Mouse (Mus musculus) embryonic fibroblast, embryonic 13.5 days (primary cell): Measurements from ENCODE around the gene Stoml3. TPM values are rescaled to one million over a fixed set of nuclear protein-coding genes. Genes with fewer than 3 reads are reported as not detected.

Experiments
- H3K27ac ChIP-seq: 2 replicates; pipeline ENCODE4 v1.5.1; 2012; ENCODE audit warnings: low read length, control low read depth, inconsistent platforms; ENCODE audit not compliant: insufficient read depth
- H3K4me1 ChIP-seq: 2 replicates; pipeline ENCODE4 v1.6.1; 2011; ENCODE audit warnings: low read length; ENCODE audit not compliant: control insufficient read depth, insufficient read depth
- H3K4me3 ChIP-seq: 2 replicates; pipeline ENCODE4 v1.5.1; 2011; ENCODE audit warnings: mild to moderate bottlenecking, control low read depth, low read length; ENCODE audit not compliant: insufficient read depth
- CTCF ChIP-seq: IDR thresholded peaks from 2 replicates; pipeline ENCODE4 v1.5.1; 2011; ENCODE audit warnings: mild to moderate bottlenecking, control low read depth, low read length, moderate library complexity, borderline replicate concordance; ENCODE audit not compliant: insufficient read depth
- POLR2A ChIP-seq: IDR thresholded peaks from 2 replicates; pipeline ENCODE4 v1.6.1; 2011; ENCODE audit warnings: low read depth, mild to moderate bottlenecking, control low read depth, low read length, moderate library complexity
- polyA plus RNA-seq: library from polyadenylated mRNA; stranded (reverse); fragments of >200 nt; gene quantifications from 2 replicates; pipeline ENCODE4 v1.2.4, GENCODE M21; 2011; ENCODE audit warnings: low read depth; ENCODE audit not compliant: missing spikeins, insufficient read length

Stoml3 gene
- polyA plus RNA-seq, 1 experiment, result not detected

GRCm38 (mm10) chr3:53460106-53460505 is 28.3 kb upstream of the Stoml3 start:
- no peaks in the 10 kb centered on the region for H3K4me1 ChIP-seq
- TF ChIP-seq POLR2A (no peak), CTCF (no peak)
- no peak overlapping the region for H3K4me3 ChIP-seq
- H3K27ac ChIP-seq, result no peak overlapping the region

DNA sequence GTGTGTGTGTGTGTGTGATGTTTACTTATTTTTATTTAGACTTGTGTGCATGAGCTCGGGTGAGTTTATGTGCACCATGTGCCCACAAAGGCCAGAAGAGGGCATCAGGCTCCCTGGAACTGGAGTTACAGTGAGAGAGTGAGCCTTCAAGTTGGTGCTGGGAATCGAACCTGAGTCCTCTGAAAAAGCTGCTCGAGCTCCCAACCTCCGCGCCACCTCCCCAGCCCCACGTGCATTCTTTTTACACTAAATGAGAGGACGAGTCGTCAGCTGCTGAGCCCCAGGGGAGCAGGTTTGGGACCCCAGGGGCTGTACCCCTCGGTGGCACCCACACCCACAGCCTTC is 25.8 kb upstream of the Stoml3 start:
- no peak for TF ChIP-seq POLR2A
- TF ChIP-seq CTCF, result no peak
- peaks cover 2% of the 10 kb centered on the region; the same call in 1 of the 2 replicates for H3K4me1 ChIP-seq
- H3K27ac ChIP-seq, result peak overlapping the region; percentile 12; the same call in 1 of the 2 replicates
- peak overlapping the region; percentile 95 for H3K4me3 ChIP-seq

DNA sequence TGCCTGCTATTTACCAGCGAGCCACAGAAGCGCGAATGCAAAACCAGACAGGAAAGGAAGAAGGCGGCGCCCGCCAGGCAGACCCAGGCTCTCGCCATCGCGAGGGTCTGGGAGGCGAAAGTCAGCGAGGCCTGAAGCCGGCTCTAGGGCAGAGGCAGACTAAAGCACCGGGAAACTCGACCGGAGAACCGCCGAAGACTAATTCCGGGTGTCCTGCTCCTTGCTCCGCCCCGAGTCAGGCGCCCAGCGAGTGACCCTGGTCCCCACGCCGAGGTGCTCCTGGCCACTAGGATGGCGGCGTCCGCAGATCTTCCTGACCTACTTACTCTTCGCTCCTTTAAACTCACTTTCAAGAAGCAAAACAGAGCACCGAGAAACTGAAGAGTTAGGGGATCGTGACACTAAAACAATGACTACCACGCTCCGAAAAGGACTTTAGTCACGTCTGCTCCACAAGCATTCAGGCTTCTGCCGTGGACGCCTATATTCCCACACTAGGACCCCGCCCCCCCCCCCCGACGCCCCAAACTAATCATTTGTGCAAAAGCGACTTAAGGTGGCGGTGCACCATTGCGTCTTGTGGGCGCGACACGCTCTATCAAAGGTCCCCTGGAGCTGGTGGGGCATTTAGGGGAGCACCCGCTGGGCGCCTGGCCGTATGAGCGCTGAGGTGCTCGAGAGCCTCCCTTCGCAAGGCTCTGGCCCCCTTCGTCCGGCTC is 25.2 kb upstream of the Stoml3 start, which contains the start of the genes Nhlrc3 and Proser1:
TSS of gene Nhlrc3 (minus strand) at position 287 of the 719 bp plus-strand sequence.
TSS of gene Proser1 (plus strand) at position 621 of the 719 bp plus-strand sequence.
- TF ChIP-seq POLR2A (peak; percentile 52; the same call in 1 of the 2 replicates), CTCF (no peak)
- Histone ChIP-seq H3K4me1 (peaks cover 2% of the 10 kb centered on the region; the same call in 1 of the 2 replicates), H3K4me3 (peak within 1 kb of the TSS; percentile 95), H3K27ac (peak within 1 kb of the TSS; percentile 88)

DNA sequence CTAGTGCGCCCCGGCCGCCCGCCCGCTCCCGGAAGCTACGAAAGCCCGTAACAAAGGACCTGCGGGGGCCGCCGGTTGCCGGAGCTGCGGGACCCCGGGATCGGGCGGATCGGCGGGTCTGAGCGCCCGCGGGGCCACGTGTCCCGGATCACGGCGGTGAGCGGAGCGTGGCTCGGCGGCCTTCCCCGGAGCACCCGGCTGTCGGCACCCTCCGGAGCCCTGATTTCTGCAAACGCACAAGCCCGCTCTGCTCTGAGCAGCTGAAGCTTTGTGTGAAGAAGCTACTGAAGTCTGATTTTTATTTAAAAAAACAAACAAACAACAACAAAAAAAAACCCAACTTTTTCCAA is 24.7 kb upstream of the Stoml3 start:
- H3K4me3 ChIP-seq, result peak overlapping the region; percentile 95
- TF ChIP-seq POLR2A (peak; percentile 28; the same call in 1 of the 2 replicates), CTCF (no peak)
- no peak overlapping the region for H3K27ac ChIP-seq
- peaks cover 2% of the 10 kb centered on the region; the same call in 1 of the 2 replicates for H3K4me1 ChIP-seq

GRCm38 (mm10) chr3:53464146-53464698 is 24.2 kb upstream of the Stoml3 start:
- Histone ChIP-seq H3K27ac (no peak overlapping the region; the same call in 1 of the 2 replicates), H3K4me1 (peaks cover 2% of the 10 kb centered on the region; the same call in 1 of the 2 replicates), H3K4me3 (peak overlapping the region; percentile 95)
- TF ChIP-seq CTCF (no peak), POLR2A (no peak)

GRCm38 (mm10) chr3:53465330-53465729 is 23.1 kb upstream of the Stoml3 start:
- H3K4me3 ChIP-seq, result peak overlapping the region; percentile 43
- peaks cover 2% of the 10 kb centered on the region; the same call in 1 of the 2 replicates for H3K4me1 ChIP-seq
- H3K27ac ChIP-seq, result no peak overlapping the region
- TF ChIP-seq POLR2A (no peak), CTCF (no peak)

DNA sequence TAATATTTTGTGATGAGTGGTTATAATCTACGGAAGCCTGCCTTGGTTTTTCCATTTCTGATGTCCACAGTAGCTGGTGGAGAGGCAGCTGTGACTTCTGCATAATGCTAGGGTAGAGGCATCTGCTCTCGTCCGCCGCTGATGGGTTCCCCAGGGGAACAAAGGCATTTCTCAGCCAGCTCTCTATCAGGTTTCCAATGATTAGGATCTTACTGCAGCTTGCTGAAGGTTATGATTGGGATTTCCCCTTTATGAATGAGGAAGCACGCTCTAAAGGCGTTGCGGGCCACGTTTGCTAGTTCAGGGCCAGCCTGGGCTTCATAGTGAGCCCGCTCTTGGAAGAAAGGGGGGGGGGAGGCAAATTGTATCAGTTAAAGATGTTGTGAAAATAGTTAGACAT is 22.0 kb upstream of the Stoml3 start:
- H3K4me1 ChIP-seq, result peaks cover 2% of the 10 kb centered on the region; the same call in 1 of the 2 replicates
- no peak overlapping the region for H3K27ac ChIP-seq
- no peak overlapping the region for H3K4me3 ChIP-seq
- TF ChIP-seq POLR2A, result no peak
- no peak for TF ChIP-seq CTCF

- TF ChIP-seq POLR2A, result no peak
- TF ChIP-seq CTCF, result no peak
- Histone ChIP-seq H3K4me1 (peaks cover 2% of the 10 kb centered on the region; the same call in 1 of the 2 replicates), H3K27ac (no peak overlapping the region), H3K4me3 (no peak overlapping the region)
Observed at GRCm38 (mm10) chr3:53467356-53467755, 21.1 kb upstream of the Stoml3 start.

DNA sequence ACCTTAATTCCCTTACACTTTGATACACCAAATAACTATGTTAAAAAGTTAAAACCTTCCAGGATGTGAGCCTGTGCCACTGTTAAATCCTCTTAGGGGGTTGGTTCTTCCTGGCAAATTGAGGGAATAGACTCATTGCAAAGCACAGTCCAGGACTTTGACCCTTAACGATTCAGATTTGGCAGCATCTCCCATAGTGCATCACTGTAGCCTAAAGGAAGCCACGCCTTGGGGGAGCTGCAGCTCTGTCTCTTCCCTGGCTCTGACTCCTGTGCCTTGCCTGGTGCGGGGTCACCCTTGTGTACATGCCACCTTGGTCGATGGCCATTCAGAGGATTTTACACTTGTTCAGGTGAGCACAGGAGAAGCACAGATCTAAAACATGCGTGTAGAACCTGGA is 18.8 kb upstream of the Stoml3 start:
- no peak for TF ChIP-seq POLR2A
- TF ChIP-seq CTCF, result no peak
- Histone ChIP-seq H3K27ac (no peak overlapping the region), H3K4me1 (peaks cover 2% of the 10 kb centered on the region; the same call in 1 of the 2 replicates), H3K4me3 (no peak overlapping the region)

DNA sequence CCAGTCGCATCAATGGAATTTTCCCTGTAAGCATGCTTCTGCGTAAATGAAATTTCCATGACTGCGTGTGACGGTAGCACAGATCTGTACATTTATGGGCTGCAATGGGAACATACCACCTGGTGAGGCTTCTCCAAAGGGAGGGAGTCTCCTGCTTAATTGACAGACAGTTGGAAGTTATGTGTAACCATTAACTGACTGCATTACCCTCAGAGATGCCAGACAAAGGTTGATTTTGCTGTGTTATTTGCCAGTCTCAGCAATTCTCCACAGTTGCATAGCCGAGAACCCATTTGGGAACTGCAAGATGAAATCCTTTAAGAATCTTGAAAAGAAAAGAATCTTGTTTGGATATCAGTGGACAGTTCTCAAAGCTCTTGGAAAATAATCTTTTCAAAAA is 16.4 kb upstream of the Stoml3 start:
- TF ChIP-seq POLR2A (no peak), CTCF (no peak)
- no peak overlapping the region for H3K4me3 ChIP-seq
- H3K27ac ChIP-seq, result no peak overlapping the region
- H3K4me1 ChIP-seq, result no peaks in the 10 kb centered on the region

- H3K4me1 ChIP-seq, result no peaks in the 10 kb centered on the region
- no peak overlapping the region for H3K4me3 ChIP-seq
- no peak overlapping the region for H3K27ac ChIP-seq
- no peak for TF ChIP-seq CTCF
- TF ChIP-seq POLR2A, result no peak
Observed at GRCm38 (mm10) chr3:53474179-53474578, 14.3 kb upstream of the Stoml3 start.
